Mouse (Mus musculus): ENCODE data around the gene Tigar. TPM values are rescaled to one million over a fixed set of nuclear protein-coding genes. Genes with fewer than 3 reads are reported as not detected.

The Tigar gene
- polyA plus RNA-seq, 1 experiment from 2014 or later: 6.9 TPM

DNA sequence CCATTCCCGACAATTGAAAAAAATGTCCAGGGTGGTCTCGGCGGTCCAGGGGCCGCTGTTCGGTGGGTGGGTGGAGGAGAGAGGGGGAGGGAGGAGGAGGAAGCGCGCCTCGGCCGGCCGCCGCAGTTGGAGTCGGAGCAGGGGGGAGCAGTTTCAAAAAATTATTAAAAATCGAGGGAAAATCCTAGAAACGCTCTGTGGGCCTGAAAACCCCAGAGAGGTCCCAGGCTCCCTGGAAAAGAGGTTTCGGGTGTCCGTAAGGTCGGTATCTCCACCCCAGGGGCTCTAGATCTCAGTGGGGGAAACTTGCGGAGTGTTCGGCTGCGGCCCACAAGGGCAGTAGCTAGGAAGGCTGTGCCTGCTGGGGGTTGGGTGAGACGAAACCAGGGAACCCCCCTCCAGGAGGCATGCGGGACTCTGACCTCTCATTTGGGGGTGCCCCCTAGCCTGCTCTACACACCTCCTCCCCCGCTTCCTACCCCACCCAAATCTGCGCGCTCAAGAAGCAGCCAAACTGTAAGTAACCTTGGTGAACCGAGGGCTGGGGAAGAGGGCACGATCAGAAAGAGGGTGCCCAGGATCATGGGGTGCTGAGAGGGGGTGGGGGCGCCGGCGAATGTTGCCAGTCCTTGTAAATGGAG, 40.1 kb upstream of the Tigar start:
- Histone ChIP-seq H3K9me3 (no peaks in the 10 kb centered on the region), H3K27ac (peak overlapping the region; percentile 96), H3K4me3 (peak overlapping the region; percentile 89), H3K36me3 (peaks cover 40% of the 10 kb centered on the region), H3K27me3 (ENCODE audit: insufficient read depth, poor library complexity, severe bottlenecking) (peaks cover 22% of the 10 kb centered on the region), H3K4me1 (replicated peaks) (peaks cover 94% of the 10 kb centered on the region)
- under 1% methylated on average over 30 of the region's 30 CpGs for WGBS
- peak; percentile 47 for DNase-seq (ENCODE audit: low spot score)

DNA sequence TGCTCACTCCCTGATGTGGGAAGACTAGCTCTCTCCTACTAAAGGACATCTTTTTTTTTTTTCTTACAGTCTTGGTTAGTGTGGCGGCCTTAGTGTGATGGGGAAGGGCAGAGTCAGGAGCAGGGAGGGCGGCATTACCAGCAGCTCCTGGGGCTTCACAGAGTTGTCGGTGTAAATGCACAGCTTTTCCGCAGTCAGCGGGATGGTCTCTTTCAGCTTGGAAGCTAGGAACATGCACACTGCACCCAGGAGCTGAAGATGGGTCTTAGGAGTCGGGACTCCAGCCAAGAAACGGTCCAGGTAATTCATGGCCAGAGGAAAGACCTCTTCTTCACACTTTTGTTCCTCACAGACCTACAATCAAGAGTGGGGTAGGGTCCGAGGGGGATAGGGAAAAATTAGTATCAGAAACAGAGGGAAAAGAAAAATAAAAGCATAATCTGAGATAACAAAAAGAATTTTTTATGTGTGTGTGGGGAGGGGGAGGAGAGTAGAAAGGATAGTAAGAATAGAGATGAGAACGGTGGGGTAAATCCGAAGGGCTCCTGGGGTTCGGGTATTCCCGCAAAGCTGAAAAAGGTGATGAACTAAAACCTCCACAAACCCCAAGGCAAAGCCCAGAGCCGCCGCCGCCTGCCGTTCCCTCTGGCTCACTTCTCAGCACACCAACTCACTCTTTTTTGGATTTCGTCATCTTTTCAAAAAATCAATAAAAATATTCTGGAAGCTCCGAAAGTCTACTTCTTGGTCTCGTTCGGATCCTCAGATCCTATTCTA, 39.4 kb upstream of the Tigar start:
- WGBS: 4% methylated on average over 20 of the region's 20 CpGs
- H3K27ac ChIP-seq: peak overlapping the region; percentile 96
- peak; percentile 37 for DNase-seq (ENCODE audit: low spot score)
- H3K27me3 ChIP-seq (ENCODE audit: insufficient read depth, poor library complexity, severe bottlenecking): peaks cover 15% of the 10 kb centered on the region
- H3K36me3 ChIP-seq: peaks cover 47% of the 10 kb centered on the region
- H3K4me1 ChIP-seq (replicated peaks): peaks cover 94% of the 10 kb centered on the region
- no peaks in the 10 kb centered on the region for H3K9me3 ChIP-seq
- peak overlapping the region; percentile 89 for H3K4me3 ChIP-seq

DNA sequence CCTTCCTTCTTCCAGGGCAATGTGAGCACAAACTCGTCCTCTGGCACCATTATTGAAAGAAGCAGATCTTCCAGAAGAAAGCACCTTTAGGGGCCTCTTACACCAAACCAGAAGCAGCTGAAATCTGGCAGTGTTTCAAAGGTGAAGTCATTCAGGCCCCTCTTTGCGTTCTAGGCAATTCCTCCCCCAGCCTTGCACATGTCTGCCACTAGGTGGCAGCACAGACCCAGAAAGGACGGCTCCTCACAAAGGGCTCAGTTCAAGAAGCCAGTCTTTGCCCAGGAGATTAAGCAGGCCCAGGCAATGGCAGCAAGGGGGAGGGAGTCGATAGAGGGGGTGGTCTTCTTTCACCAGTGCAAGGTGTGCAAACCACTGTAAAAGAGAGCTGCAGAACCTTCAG, 38.3 kb upstream of the Tigar start:
- Histone ChIP-seq H3K4me1 (replicated peaks) (peaks cover 94% of the 10 kb centered on the region), H3K27ac (peak overlapping the region; percentile 96; the same call in 1 of the 2 replicates), H3K4me3 (peak overlapping the region; percentile 89), H3K9me3 (no peaks in the 10 kb centered on the region), H3K27me3 (ENCODE audit: insufficient read depth, poor library complexity, severe bottlenecking) (peaks cover 5% of the 10 kb centered on the region; the same call in 1 of the 2 replicates), H3K36me3 (peaks cover 57% of the 10 kb centered on the region)
- WGBS: under 1% methylated on average over 4 of the region's 4 CpGs
- DNase-seq (ENCODE audit: low spot score): peak; percentile 90

DNA sequence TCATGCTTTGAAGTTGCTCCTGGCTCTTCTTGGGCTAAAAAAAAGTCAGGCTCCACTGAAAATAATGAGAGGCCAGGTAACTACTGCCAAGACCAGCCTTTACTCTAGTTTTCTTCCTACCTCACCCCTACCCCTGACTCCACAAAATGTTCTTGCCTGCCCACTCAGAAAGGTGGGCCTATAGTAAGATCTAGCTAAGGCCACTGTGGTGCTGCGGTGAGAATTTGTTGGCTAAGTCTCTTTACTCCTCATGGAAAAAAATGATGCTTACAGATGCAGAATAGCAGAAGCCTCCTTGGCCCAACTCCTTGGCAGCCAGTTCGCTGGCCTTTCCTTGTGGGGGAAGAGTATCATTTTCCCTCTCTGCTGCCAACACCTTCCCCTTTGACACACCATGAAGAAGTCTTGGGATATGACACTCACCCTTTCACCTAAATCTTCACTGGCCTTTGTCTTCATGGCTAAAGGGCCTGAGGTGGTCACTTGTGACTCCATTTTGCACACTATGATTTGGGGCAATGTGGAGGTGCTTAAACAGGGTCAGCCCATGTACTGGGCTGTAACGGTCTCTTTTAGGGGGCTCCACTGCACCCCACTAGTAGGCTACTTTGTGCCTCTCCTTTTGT, 37.1 kb upstream of the Tigar start:
- WGBS: 90% methylated on average over 3 of the region's 3 CpGs
- H3K4me1 ChIP-seq (replicated peaks): peaks cover 88% of the 10 kb centered on the region

DNA sequence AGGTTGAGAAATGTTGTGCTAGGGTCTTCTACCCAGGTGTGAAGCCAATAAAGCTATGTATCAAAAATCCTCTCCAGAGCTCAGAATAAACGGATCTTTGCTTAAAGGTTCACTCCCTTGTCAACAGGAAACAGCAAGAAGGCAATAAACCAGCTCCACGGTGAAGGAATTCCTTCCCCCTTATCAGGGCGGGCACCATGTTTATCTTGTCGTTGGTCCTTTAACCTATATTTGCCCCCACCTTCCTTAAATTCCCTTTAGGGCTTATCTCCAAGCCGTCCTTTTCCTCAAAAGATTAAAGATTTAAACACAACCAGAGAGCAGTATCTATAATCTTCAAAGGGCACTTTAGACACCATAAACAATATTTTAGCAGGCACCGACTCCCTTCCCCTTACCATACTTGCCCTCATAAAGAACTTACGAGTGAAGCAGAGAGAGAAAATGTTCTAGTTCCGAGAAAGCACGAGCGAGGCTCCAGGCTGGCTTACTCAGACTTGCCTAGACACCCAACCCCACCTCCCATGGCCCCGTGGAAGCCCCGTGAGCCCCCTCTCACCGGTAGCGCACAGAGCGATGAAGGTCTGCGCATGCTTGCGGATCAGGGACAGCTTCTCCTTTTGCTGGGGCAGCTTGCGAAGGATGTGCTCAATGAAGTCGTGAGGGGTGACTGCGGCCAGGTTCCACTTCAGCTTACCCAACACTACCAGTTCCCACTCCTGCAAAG, 36.3 kb upstream of the Tigar start:
- Histone ChIP-seq H3K27me3 (ENCODE audit: insufficient read depth, poor library complexity, severe bottlenecking) (no peaks in the 10 kb centered on the region), H3K4me3 (no peak overlapping the region), H3K36me3 (peaks cover 78% of the 10 kb centered on the region), H3K4me1 (replicated peaks) (peaks cover 80% of the 10 kb centered on the region), H3K9me3 (no peaks in the 10 kb centered on the region), H3K27ac (no peak overlapping the region)
- WGBS: 84% methylated on average over 20 of the region's 20 CpGs
- no peak for DNase-seq (ENCODE audit: low spot score)

More for the DNA sequence above, 37.1 kb upstream of the Tigar start:
- Histone ChIP-seq H3K9me3 (no peaks in the 10 kb centered on the region), H3K27me3 (ENCODE audit: insufficient read depth, poor library complexity, severe bottlenecking) (no peaks in the 10 kb centered on the region), H3K27ac (no peak overlapping the region), H3K36me3 (peaks cover 70% of the 10 kb centered on the region), H3K4me3 (no peak overlapping the region)
- no peak for DNase-seq (ENCODE audit: low spot score)

DNA sequence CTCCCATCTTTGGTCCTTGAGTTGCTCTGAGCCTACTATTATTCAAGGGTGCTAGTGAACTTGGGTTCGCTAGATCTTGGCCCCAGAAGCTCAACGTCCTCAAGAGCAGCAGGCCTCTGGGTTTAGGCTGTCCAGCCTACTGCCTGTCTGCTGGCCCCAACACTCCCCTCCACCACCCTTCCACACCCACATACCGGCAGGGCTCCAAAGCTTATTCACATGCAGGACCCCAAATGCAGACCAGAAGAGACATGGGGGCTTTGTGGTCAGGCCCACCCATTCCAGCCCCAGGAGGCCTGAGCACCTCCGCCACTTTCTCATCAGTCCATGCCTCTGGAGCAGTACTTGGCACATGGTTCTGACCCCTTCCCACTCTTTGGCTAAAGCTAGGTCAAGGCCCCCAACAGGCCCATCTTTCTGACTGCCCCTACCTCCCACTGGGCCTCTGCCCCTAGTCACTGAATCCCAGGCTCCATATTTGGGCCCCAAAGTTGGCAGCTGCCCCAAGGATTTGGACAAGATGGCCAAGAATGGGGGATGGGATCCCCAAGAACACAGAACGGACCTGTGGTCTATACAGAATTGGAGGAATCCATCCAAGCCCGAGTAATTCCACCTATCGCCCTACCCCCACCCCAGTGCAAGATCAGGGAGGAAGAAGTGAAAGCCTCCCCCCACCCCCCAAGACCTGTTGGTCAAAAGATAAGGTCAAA, 34.4 kb upstream of the Tigar start:
- peak overlapping the region; percentile 13; the same call in 1 of the 2 replicates for H3K27ac ChIP-seq
- H3K36me3 ChIP-seq: peaks cover 94% of the 10 kb centered on the region
- H3K4me1 ChIP-seq (replicated peaks): peaks cover 65% of the 10 kb centered on the region
- no peak overlapping the region for H3K4me3 ChIP-seq
- no peaks in the 10 kb centered on the region for H3K9me3 ChIP-seq
- DNase-seq (ENCODE audit: low spot score): no peak
- no peaks in the 10 kb centered on the region for H3K27me3 ChIP-seq (ENCODE audit: insufficient read depth, poor library complexity, severe bottlenecking)
- 84% methylated on average over 7 of the region's 7 CpGs for WGBS

DNA sequence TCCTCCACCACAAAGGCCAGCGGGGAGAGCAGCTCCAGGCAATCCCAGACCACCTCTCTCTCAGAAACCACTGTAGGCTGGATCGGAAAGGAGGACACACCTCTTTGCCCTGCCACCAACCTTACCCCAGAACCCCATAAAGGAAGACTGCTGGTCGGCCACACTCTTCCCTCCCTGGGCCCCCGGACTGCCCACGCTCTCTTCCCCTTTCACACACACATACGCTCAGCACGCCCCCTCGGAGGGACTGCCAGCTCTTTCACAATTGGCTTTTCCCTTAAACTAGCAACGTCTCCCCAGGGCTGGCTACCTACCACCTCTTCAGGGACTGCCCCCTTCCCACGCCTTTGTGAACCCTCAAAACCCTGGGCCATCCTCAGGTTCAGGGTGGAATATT, 33.8 kb upstream of the Tigar start:
- H3K36me3 ChIP-seq: peaks cover 94% of the 10 kb centered on the region
- 0 out of 2 replicates have a peak overlapping the region, but pooled peaks have one; percentile 13 for H3K27ac ChIP-seq
- WGBS: 83% methylated on average over 10 of the region's 10 CpGs
- DNase-seq (ENCODE audit: low spot score): no peak
- no peaks in the 10 kb centered on the region for H3K9me3 ChIP-seq
- H3K4me3 ChIP-seq: no peak overlapping the region
- peaks cover 59% of the 10 kb centered on the region for H3K4me1 ChIP-seq (replicated peaks)
- no peaks in the 10 kb centered on the region for H3K27me3 ChIP-seq (ENCODE audit: insufficient read depth, poor library complexity, severe bottlenecking)

DNA sequence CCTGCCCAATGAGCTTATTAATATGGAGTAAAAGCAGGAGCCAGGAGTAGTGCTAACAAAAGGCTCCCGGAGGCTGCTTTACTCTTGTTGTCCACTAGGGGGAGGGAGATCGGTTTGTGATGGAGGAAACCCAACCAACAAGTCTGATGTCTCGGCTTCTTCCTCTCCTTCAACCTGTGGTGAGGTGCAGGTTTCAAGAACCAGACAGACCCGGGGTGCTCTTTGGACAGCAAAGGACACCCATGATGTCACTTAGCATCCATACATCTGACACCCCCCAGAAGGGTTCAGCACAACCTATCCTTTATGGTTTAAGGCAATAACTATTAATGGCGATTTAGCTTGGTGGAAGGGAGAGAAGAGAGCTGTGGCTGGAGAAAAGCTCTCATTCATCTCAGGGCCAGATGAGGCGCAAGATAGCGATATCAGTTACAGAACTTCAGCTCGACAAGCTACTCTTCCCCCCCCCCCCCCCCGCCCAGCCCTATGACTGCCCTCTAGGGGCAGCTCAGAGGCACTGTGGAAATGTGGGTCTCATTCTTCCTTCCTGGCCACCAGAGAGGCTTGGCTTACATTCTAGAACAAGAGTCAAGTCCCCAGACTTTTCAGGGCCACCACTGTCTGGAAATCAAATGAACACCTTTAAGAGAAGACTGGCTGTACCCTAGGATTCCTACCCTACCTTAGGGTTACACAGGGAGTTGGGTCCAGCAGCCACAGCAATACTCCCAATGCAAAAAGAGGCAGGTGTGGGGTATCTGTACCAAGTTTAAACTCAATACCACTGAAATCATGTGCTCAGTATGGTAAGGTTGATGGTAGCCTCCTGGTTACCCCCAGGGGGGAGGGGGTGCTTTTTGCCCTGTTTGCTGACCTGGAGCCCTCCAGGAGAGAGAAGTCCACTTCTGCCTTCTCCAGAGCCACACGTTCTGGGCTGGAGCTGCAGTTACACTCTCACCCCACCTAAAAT, 33.1 kb upstream of the Tigar start:
- Histone ChIP-seq H3K27me3 (ENCODE audit: insufficient read depth, poor library complexity, severe bottlenecking) (no peaks in the 10 kb centered on the region), H3K36me3 (peaks cover 98% of the 10 kb centered on the region), H3K27ac (peak overlapping the region; percentile 13; the same call in 1 of the 2 replicates), H3K9me3 (no peaks in the 10 kb centered on the region), H3K4me3 (no peak overlapping the region), H3K4me1 (replicated peaks) (peaks cover 52% of the 10 kb centered on the region)
- WGBS: 25% methylated on average over 10 of the region's 10 CpGs
- peak; percentile 68 for DNase-seq (ENCODE audit: low spot score)

DNA sequence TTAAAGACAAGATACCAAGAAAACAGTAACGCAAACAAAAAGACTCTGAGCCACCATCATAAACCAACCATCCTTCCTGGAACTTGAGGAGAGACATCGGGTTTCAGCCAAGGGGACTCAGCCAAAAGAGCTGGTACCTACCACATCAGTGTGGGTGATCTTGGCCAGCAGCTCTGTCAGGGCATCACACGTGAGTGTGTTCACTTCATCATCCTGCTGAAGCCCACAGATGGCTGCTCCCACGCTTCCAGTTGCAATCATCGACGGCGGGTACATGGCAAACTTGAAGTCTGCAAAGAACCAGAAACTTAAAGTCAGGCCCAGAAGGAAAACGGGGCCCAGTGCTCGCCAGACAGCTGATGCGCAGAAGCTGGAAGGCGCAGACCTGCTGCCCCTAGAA, 29.6 kb upstream of the Tigar start:
- Histone ChIP-seq H3K36me3 (peaks cover 100% of the 10 kb centered on the region), H3K9me3 (no peaks in the 10 kb centered on the region), H3K27me3 (ENCODE audit: insufficient read depth, poor library complexity, severe bottlenecking) (no peaks in the 10 kb centered on the region), H3K4me3 (no peak overlapping the region), H3K27ac (no peak overlapping the region), H3K4me1 (replicated peaks) (peaks cover 25% of the 10 kb centered on the region)
- DNase-seq (ENCODE audit: low spot score): no peak
- 93% methylated on average over 11 of the region's 11 CpGs for WGBS

DNA sequence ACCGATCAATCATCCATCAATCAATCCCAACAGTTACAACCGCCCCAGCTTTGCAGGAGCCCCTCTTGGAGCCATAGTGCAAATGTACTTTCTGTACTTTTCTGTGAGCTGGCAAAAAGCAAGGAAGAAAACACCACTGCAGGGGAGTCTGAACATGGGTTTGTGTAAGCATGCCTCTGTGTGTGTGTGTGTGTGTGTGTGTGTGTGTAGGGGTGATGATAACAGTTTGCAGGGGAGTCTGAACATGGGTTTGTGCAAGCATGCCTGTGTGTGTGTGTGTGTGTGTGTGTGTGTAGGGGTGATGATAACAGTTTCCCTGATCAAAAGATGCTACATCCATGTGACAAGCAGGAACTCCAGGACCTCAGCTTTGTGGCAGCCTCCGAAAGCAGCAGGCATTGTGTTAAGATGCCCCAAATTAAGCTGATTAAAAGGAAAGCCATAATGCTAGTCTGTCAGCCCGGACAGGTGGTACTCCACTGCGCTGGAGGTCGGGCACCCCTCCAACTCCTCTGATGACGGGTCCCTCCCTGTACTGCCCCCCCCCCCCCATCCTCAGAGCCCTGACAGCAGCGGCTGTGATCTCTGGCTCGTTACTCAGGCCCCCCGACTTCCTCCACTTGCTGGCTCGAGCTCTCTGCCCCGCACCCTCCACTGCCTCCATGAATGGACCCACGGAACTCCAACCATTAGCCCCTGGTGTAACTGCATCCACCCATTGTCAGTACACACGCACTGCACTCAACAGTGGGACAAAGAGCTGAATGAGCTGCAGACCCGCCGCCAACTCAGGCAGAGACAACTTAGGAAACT, 24.3 kb upstream of the Tigar start:
- Histone ChIP-seq H3K36me3 (peaks cover 100% of the 10 kb centered on the region), H3K9me3 (no peaks in the 10 kb centered on the region), H3K27me3 (ENCODE audit: insufficient read depth, poor library complexity, severe bottlenecking) (no peaks in the 10 kb centered on the region), H3K27ac (peak overlapping the region; percentile 66), H3K4me3 (0 out of 2 replicates have a peak overlapping the region, but pooled peaks have one; percentile 11), H3K4me1 (replicated peaks) (peaks cover 14% of the 10 kb centered on the region)
- no peak for DNase-seq (ENCODE audit: low spot score)
- 56% methylated on average over 16 of the region's 16 CpGs for WGBS

DNA sequence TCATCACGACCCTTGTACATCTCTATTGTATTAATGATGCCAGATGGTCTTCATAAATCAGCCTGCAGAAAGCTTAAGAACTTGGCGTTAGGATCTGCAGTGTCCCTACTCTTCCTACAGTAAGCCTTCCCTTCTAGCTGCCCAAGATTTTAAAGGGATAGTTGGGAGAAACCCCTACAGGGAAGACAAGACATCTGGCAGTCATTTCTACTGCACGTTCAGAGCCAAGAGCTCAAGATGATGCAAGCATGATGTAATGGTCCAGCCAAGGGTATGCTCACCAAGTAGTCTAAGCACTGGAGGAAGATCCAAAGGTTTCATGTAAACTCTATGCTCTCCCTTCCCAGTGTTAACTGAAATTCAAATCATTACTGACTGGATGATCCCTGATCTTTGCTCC, 23.4 kb upstream of the Tigar start:
- 79% methylated on average over 3 of the region's 3 CpGs for WGBS
- DNase-seq (ENCODE audit: low spot score): no peak
- no peak overlapping the region for H3K4me3 ChIP-seq
- H3K4me1 ChIP-seq (replicated peaks): peaks cover 14% of the 10 kb centered on the region
- H3K27me3 ChIP-seq (ENCODE audit: insufficient read depth, poor library complexity, severe bottlenecking): no peaks in the 10 kb centered on the region
- H3K27ac ChIP-seq: no peak overlapping the region
- H3K36me3 ChIP-seq: peaks cover 99% of the 10 kb centered on the region
- H3K9me3 ChIP-seq: no peaks in the 10 kb centered on the region

All from hindbrain, embryonic 10.5 days (tissue).